Mouse (Mus musculus) megakaryocyte progenitor cell, adult 5-6 weeks (primary cell): Measurements from ENCODE around the gene Acaa1b. TPM values are rescaled to one million over a fixed set of nuclear protein-coding genes. Genes with fewer than 3 reads are reported as not detected.
A peak's percentile ranks its signal among the peaks of the same experiment; 100 is the strongest.

Source experiments
- ATAC-seq: replicated peaks from 2 replicates; pipeline ENCODE4 v1.8.0; 2016; ENCODE audit warnings: mild to moderate bottlenecking, moderate TSS enrichment, inconsistent platforms; ENCODE audit not compliant: poor library complexity
- total RNA-seq, 2 experiments: library from RNA; stranded (forward) in 1 of 2; stranded (reverse) in 1 of 2; fragments of 157-497, 149-512 nt in 1 of 2; fragments of 200-1000 nt in 1 of 2; gene quantifications; 2 replicates each; pipeline versions ENCODE4 v1.2.3 to v1.2.4; 2015 to 2017

The Acaa1b gene
- total RNA-seq (2015) (0.30 and 0.76 TPM in 2 replicates), total RNA-seq (2017) (not detected in 2 replicates)

DNA sequence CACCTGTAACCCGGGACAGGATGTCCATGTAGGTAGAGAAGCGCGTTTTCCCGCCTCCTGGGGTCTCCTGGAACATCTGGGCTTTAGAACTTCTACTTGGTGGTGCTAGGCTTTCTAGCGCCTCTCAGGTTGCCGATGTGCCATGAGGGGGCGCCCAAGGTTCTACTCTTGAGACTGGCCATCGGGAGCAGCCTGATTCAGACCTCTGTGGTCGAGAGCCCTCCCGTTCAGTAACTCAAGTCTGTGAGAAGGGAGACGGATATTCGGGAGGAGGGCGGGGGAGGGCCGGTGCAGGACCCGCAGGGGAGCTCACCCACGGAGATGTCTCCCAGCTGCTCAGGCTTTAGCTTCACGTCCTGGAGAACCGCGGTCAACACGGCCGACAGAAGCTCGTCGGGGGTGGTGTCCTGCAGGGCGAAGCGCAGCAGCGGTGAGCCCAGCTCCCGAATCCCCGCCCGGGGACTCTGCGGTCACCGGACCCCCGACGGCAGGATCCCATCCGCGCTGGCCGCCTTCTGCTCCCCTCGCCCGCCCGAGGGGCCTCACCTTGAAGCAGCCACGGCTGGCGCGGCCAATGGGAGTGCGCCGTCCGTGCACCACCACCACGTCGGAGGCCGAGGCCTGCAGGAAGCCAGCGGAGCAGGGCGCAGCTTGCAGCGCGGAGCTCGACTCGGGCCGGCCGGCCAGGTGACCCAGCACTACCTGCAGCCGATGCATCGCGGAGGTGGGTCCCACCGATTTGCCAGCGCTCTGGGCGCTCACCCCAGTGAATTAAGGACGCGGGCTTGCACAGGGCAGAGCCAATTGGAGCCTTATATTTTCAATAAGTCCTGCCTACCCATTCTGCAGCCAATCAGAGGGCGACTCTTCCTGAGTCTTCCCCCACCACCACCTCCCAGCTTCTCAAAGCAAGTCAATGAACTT is at the start of gene Acaa1b:
TSS of gene Acaa1b (minus strand) at position 816 of the 924 bp plus-strand sequence.
- ATAC-seq: peak; percentile 88

DNA sequence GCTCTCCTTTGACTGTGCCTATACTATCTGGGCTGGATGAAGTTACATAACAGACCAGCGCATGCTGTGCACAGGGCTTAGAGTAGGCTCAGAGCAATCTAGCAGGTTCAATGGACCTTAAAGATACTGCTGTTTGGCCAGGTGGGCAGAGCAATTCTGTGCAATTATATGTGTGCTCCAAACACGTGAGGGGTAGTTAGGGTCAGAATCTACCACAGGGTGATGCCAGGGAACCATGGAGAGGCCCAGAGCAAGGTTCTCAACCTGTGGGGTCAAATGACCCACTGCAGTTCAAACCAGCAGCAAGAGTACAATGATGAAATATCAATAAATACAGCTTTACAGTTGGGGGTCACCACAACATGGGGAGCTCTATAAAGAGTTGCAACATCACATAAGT is 49.8 kb upstream of the Acaa1b start:
- ATAC-seq: no peak

DNA sequence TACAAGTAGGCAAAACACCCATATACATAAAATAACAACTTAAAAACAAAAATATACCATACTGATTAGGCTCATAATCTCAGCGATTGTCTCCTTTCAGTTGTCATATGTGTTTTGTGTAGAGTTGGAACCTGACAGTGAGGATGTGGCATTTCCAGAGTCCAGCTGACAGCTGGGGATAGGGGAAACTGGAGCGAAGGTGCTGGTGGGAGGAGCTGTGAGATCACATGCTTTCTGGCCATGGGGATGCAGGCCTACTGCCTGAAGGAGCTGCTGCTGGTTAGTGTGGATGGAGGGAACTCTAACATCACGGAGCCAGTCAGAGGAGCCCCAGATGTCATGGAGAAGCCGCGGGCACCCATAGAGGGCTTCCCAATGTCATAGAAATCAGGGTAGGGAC is 48.9 kb upstream of the Acaa1b start:
- no peak for ATAC-seq

DNA sequence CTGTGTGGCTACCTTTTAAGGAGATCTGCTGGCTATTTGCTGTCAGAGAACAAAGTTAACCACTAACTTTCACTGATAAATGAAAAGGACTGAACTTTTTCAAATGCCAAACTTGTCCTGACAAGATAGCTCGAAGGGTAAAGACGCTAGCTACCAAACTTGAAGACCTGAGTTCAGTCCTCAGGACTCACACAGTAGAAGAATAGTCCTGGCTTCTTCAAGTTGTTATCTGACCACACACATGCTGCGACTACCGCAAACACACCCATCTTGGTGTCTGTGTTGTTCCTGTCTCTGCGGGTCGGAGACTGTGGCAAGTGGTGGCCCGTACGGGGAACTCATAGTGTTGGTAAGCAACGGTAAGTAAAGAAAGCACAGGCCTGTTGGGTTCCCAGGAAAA is 46.7 kb upstream of the Acaa1b start:
- ATAC-seq: no peak

DNA sequence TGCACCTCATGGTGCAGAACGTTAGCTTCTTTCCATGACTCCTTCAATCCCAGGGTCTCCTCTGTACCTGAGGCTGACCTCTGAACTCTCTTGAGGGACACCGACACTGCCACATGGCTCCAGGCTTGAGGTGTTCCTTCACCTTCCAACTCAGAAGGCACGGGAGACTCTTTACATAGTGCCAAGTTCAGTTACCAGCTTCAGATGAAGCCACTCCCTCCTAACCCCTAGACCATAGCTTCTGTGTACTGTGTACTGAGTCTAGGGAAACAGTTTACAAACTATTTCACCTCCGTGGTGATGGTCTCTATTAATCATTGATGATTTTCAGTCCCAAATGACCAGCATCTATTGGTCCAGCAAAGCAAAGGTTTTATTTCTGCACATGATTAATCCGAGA is 44.8 kb upstream of the Acaa1b start:
- no peak for ATAC-seq

DNA sequence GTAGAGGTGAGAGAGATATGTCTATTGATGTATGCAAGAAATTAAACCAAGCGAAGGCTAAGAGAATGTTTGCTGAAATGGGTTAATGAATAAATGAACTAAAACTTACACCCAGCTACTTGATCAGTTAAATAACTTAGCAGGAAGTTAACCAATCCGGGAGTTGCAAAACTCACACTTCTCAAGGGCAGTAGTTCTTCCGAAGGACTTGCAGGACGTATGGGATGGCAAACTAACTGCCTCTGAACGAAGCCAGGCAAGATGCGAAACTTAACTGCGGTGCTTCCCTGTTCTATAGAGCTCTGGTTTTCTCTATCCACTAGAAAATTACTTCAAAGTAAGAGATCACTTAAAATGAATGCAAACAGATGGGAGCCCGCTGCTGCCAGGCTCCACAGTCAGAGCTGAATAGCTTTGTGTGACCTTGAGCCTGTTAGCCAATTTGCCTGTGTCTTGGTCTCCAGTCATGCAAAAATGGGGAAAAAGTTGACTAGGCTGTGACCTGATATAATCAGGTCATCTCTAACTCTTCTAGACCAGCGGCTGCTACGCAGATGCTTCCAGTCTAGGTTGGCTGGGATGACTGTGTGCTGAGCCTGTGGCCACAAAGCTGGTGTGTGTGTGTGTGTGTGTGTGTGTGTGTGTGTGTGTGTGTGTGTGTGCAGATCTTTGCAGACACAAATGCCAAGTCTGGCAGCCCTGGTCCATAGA is 42.4 kb upstream of the Acaa1b start:
- ATAC-seq: peak; percentile 23

DNA sequence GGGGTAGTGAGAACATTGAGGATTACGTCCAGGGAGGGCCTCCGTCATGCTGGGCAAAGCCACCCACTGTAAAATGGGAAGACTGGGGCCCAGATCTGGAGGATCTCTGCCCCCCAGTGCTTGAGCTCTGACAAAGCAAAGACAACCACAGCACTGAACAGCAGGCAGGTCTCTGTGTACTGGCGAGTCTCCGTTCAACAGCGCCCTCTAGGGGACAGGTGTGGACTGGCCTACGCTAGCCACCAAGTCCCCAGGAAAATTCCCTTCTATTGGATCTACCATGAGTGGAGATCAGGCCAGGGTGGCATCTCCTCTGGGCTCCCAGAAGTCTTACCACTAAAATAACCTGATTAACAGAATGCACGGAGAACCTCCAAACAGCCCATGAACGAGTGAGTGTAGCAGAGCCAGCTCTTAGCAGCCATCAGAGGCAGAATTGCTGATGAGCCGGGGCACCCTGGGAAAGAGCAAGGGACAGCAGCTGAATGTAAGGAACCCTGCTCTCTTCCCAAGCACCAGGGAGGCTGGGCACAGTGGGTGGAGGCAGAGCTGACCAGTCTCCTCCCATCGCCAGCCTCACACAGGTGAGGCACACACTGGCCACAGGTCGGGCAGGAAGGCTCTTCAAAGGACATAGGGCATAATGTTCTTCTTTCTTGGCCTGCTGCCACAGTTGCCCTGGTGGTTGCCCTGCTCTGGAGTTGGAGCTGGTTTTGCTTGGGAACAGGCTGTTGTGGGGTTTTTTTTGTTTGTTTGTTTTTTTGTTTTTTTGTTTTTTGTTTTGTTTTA is 35.5 kb upstream of the Acaa1b start:
- ATAC-seq: peak; percentile 37; the same call in 1 of the 2 replicates

DNA sequence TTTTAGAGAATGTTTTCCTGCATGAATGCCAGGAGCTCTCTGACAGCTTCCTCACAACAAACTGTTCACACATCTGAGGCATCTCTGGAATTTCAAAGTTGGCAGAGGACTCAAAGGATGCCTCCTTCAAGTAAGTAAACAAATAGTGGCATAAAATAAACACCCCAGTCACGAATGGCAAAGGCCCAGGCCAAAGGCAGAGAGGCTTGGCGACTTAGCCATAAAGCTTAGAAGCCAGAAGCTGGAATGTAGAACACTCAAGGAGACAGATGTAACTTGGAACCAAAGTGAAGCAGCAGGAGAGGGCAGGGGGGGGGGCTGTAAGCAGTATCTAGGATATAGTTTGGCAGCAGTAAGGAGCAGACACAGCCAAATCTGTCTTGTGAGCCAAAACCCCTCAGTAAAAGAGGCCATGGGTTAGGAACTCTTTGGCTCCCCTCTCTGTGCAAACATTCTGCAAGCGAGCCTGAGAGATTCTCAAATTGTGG is 24.4 kb upstream of the Acaa1b start:
- ATAC-seq: no peak

DNA sequence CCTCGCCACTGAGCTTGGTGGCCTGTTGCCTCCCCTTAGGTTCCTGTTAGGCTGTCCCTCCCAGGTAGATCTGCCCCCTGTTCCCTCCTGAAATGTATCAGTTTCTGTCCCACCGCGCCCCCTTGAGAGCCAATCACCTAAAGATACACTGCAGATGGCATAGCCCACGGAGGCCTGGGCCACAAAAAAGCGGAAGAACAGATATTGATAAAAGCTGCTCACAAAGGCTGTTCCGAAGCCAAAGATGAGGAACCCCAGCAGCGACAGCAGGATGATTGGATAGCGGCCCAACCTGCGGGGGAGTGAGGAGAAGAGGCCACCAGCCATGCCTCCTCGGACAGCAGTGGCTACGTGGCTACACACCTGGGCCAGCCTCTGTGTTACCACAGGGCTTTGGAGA is 22.4 kb upstream of the Acaa1b start:
- ATAC-seq: no peak

DNA sequence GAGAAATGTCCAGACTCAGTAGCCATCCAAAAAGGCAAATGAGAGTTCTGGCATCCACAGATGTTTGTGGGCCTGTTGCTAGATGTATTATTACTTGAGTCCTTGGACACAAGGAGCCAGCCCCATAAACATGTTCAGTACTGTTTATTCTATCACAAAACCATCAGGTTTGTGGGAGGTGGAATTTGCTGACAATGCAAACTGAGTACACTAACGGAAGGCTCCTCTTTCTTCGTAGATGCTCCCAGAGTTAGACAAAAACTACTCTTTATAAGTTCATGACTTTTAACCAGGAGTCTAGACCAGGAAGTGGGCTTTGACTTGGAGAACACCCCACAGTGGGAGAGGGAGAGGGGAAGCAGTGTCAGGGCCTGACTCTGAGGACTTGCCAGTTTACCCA is 10.7 kb upstream of the Acaa1b start:
- ATAC-seq: no peak

DNA sequence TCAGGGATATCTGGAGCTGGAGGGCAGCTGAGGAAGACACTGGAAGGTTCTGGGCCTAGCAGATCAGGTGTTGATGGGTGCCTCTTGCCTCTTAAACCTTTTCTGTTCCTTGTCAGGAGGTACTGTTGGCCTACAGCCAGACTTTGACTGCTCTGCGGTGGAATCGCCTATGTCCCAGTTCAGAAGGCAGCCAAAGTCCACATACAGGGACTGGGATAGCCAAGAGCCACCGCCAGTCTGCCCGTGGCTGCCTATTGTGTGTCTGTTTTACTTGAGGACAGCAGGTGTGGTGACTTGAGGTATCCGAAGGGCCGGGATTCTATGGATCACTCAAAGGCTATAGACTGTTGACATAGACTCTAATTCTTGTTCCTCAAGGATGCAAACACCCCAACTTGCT is 8.7 kb upstream of the Acaa1b start:
- no peak for ATAC-seq

DNA sequence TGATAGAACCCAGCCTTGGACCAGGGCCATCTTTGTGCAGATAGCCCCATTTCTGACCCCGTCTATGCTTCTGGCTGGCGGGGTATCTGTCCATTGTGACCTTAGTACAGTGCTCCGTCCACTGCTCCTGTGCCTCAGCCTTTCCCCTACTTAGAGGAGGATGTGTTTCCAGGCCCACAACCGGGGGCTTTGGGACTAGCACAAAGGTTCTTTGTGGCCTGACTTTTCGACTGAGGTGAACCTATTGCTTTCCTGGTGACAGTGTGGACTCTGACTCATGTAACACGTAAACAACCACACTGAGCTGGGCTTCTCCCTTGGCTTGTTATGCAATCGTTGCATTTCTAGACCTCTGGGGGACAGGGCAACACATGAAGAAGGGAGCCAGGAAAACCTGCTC is 7.8 kb upstream of the Acaa1b start:
- ATAC-seq: no peak

DNA sequence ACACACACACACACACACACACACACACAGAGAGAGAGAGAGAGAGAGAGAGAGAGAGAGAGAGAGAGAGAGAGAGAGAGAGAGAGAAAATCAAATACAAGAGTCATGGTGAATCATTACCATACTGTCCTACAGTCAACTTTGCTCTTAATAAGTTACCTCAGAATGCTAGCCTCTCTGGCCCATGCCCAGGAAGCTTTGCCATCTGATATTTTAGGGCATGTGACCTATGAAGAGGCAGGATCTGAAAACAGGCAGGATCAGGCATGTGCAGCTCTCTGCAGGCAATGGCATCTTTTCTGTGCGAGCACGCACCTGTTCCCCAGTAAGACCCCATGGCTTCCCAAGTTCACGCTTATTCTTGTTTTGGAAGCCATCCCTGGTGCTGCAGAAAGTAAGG is 3.8 kb upstream of the Acaa1b start:
- no peak for ATAC-seq

DNA sequence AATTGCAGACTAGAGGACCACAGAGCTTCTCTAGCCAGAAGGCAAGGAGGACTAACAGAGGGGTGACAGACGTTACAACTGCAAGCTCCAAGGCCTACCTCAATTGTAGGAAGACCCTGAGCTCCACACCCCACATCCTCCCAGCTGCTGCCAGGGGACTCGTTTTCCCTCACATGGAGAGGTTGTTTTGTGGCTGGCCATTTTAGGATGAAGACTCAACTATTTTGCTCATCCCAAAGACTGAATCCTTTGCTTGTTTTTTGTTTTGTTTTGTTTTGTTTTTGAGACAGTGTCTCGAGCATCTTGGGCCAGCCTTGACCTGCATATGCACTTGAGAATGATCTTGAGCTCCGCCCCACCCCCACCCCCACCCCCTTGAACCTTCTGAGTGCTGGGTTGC is 2.0 kb upstream of the Acaa1b start, which contains the start of gene Gm47289:
TSS of gene Gm47289 (plus strand) at position 301 of the 400 bp plus-strand sequence.
- ATAC-seq: no peak

DNA sequence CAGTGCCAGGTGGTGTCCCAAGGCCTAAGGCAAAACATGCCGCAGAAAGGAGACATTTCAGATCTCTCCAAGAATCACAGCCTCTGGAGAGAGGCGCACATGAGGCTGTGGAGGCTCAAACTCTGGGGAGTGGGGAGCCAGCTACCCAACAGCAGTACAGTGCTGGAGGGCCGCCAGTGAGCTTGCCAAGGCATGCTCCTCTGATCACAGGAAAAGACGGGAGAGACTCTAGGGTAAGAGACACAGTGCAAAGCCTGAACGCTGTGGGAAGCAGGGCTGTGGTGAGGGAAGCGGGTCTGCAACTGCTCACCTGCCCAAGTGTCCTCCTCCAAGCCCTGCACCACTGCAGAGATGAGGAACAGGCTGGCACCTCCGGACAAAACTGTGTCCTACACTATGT is 1.1 kb downstream of the Acaa1b start:
- ATAC-seq: no peak

DNA sequence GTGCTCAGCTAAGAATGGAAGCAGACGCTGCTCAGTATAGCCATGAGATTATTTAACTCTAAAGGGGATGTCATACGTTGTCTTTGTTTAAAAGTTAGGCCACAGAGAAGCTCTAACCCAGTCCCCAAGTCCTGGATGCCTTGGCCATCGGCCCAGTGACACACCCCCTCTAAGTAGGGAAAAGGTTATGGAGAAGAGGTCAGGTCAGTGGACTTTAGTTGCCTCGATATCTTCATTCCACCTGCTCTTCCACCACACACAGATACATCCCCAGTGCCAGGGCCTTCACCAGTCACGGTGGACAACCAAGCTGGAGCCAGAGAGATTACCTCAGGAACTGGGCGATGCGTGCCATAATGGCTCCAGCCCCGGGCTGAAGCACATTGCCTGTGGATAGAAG is 1.5 kb downstream of the Acaa1b start:
- ATAC-seq: no peak

DNA sequence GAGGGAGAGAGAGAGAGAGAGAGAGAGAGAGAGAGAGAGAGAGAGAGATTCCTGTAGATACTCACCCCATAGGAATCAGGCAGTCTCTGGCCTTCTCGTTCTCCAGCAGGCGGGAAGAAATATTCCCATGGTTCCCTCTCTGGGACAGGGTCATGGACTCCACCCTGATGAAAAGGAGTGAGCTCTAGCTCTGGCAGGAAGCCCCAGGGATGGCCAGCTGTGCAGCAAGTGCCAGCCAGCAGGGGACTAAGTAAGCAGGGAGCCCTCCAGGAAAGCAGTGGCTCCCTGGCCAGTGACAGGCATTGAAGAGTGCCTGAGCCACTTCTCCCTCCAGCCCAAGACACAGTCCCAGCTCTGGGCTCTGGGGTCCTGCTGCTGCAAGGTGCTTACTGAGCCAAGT is 5.1 kb downstream of the Acaa1b start:
- ATAC-seq: no peak

DNA sequence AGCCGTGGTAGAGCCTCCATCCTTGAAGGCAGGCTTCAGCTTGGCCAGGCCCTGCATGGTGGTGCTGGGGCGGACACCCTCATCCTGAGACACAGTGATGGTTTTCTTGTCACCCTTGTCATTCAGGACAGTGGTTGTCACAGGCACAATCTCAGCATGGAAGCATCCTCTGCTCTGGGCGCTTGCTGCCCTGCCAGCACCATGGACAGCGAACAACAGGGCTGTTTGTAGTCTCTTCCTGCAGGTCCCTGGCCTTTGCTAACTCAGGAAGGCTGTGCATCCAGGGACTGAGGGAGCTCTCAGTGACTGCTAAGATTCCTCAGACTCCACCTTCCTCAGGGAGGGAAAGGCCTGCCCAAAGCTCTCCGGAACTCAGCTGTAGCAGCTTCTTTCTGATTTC is 7.3 kb downstream of the Acaa1b start:
- peak; percentile 70 for ATAC-seq

DNA sequence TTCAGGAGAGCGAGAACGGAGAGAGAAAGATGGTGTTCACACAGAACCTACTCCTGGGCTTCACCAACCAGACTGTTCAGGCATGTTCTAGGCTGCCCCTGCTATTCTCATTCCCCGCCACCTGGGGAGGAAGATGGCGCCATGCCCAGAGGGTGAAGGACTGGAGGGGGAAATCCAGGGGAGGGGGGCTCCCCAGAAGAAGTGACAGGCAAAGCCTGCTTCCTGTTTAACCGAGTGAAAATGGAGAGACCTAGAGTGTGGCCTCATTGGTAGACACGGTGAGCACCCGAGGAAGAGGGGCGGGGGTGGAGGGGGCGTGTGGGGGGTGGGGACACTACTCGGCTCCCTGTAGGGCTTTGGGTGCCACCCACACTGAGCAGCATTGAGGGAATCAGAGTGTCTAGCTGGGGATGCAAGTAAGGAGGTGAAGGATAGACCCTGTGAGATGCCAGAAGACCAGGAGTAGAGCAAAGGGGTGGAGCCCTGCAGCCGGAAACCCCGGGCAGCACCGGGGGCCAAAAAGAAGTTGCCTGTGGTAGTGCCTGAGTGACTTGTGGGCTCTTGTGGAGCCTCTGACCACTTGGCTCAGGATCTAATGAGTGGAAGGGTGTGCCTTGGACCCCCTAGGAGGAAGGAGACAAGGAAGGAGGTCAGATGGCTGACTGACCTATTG is 10.7 kb downstream of the Acaa1b start:
- ATAC-seq: no peak

DNA sequence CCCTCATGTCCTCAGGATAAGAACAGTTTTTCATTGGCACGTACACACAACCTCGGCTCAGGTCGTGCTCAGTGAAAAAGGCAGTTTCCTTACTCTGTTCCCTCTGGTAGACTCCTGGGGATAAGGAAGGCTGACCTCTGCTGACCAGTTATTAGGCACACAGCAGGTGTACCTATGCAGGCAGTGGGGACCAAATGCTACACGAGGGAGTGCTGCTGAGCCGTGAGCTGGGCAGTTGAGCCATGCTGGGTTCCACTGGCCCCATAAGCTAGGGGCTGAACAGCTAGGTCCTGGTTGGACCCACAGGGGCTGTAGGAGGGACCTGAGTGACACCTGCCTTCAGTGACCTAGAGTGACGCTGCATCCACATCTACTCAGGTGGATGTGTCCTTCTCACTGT is 11.3 kb downstream of the Acaa1b start:
- no peak for ATAC-seq

DNA sequence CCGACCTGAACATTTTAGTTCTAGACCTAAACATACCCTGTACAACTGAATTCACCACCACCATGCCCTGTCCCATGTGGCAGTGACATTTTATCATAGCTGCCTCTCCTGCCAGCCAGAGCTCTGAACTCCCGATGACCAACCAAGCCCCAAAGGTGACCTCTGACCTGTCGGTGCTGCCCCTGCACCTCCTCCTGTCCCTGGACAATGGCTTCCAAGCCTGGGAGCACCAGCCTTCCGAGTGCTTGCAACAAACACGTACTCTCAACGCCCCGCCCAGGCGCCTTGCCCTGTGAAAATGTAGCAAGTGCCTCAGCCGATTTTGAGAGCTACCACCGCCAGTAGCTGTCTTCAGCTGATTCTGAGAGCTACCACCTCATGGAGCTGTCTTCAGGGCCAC is 11.8 kb downstream of the Acaa1b start:
- no peak for ATAC-seq
